Mouse (Mus musculus): ENCODE data around the gene C2cd4b.

DNA sequence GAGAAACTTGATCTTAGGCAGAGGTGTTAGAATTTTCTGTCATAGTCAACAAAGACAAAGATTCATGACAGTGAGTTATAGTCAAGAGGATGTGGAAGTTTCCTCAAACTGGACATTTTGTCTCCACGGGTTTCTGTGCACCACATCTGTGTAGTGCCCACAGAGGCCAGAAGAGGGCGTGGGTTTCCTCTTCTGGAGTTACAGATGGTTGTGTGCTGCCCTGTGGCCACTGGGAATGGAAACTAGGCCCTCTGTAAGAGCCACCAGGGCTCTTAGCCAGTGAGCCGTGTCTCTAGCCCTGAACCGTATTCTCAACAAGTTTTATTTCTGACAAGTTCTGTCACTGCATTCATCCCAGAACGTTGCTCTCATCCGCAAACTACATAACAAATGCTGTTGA is 51.3 kb downstream of the C2cd4b start:
- no peak for TF ChIP-seq CTCF (IDR thresholded peaks at IDR 0.05; ENCODE audit: control insufficient read depth, insufficient read depth, low read length)
- TF ChIP-seq POLR2A (IDR thresholded peaks at IDR 0.05; ENCODE audit: borderline replicate concordance, control insufficient read depth, low read depth, low read length): no peak

Measured in bone marrow, adult 2 months (tissue).